Mouse (Mus musculus) hindlimb bud, embryonic 11.5 days (tissue): Measurements from ENCODE around the gene Mtf2.
"Not testable (repeated sequence)": the region's sequence is repeated elsewhere in the genome, so short reads cannot be mapped to it uniquely, and the experiment has no call there.

Experiments
- DNase-seq: peaks from one replicate; pipeline ENCODE4 v3.0.0-alpha.2; 2012; ENCODE audit warnings: low read depth, low spot score; ENCODE audit errors: extremely low spot score

Gene Mtf2

GRCm38 (mm10) chr5:108065465-108066411 lies at the start of gene Mtf2:
Mtf2 (plus strand) TSS chr5:108065674.
- peak; percentile 96 for DNase-seq

- DNase-seq: no peak
These were observed 48.2 kb upstream of the Mtf2 start for GRCm38 (mm10) chr5:108017232-108017631.

GRCm38 (mm10) chr5:108019367-108019766 lies 46.1 kb upstream of the Mtf2 start:
- DNase-seq: no peak

- DNase-seq: no peak
These were observed 44.1 kb upstream of the Mtf2 start for GRCm38 (mm10) chr5:108021346-108021745.

- no peak for DNase-seq
These were observed 37.2 kb upstream of the Mtf2 start for GRCm38 (mm10) chr5:108028230-108028629.

- not testable (repeated sequence) for DNase-seq
These were observed 36.5 kb upstream of the Mtf2 start for GRCm38 (mm10) chr5:108028797-108029536.

- DNase-seq: no peak
These were observed 35.5 kb upstream of the Mtf2 start for GRCm38 (mm10) chr5:108029968-108030367.

GRCm38 (mm10) chr5:108031267-108031666 lies 34.2 kb upstream of the Mtf2 start:
- DNase-seq: no peak

GRCm38 (mm10) chr5:108034194-108034593 lies 31.3 kb upstream of the Mtf2 start:
- peak; percentile 39 for DNase-seq

GRCm38 (mm10) chr5:108035523-108035922 lies 30.0 kb upstream of the Mtf2 start:
- no peak for DNase-seq

GRCm38 (mm10) chr5:108042061-108042460 lies 23.4 kb upstream of the Mtf2 start:
- no peak for DNase-seq

GRCm38 (mm10) chr5:108043908-108044307 lies 21.6 kb upstream of the Mtf2 start:
- no peak for DNase-seq

GRCm38 (mm10) chr5:108049711-108050268 lies 15.7 kb upstream of the Mtf2 start:
- no peak for DNase-seq

GRCm38 (mm10) chr5:108051026-108051425 lies 14.4 kb upstream of the Mtf2 start:
- DNase-seq: no peak

- not testable (repeated sequence) for DNase-seq
These were observed 13.7 kb upstream of the Mtf2 start for GRCm38 (mm10) chr5:108051727-108052126.

GRCm38 (mm10) chr5:108052200-108052599 lies 13.3 kb upstream of the Mtf2 start:
- no peak for DNase-seq

- DNase-seq: no peak
These were observed 11.9 kb upstream of the Mtf2 start for GRCm38 (mm10) chr5:108053566-108053965.

- no peak for DNase-seq
These were observed 5.1 kb upstream of the Mtf2 start for GRCm38 (mm10) chr5:108060413-108060812.

- DNase-seq: no peak
These were observed 6.8 kb downstream of the Mtf2 start for GRCm38 (mm10) chr5:108072301-108072700.

- no peak for DNase-seq
These were observed 10.8 kb downstream of the Mtf2 start for GRCm38 (mm10) chr5:108076241-108076640.

GRCm38 (mm10) chr5:108076833-108077540 lies 11.5 kb downstream of the Mtf2 start:
- DNase-seq: no peak
